ENCODE assay signal across 28 mouse cellular contexts in the genomic region with DNA sequence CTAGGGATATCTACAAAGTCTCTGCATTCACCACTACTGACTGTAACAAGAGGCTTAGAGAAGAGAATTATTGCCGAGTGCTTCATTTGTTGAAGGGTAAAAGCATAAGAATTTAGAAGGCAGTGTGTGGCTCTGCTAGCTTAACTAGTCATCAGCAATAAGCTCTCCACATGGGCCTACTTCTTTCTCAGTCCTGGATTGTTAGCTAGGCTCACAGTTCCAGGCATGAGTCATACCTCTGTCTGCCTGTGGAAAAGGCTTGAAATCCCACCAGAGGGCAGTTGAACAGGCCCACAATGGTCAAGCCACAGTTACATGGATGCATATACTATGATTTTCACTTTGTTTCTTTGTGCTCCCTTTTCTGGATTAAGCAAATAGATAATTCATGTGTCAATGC.
"Had no signal": no experiment of that assay in that cellular context is flagged by ENCODE, and none has a peak within 500 bp of the region (broad histone marks: within the 10 kb centered on the region; RNA-seq: fewer than 3 reads in every experiment).

No protein-coding gene starts in this region.

- H3K27me3 ChIP-seq: heart, embryonic 13.5 days; heart, embryonic 15.5 days; hindbrain, embryonic 13.5 days; hindbrain, embryonic 15.5 days; kidney, embryonic 15.5 days; limb, embryonic 12.5 days; liver, embryonic 13.5 days; liver, embryonic 15.5 days had no signal

- DNase-seq: gastrocnemius, adult 2 months; gastrocnemius, postnatal 10 days; gastrocnemius, postnatal 25 days; heart, adult 18-20 months; heart, postnatal 14 days; heart, postnatal 36 days; kidney, adult 11 months; kidney, adult 2 months; kidney, adult 9 months; kidney, postnatal 14 days; kidney, postnatal 36 days; layer of hippocampus, adult 9-11 months; layer of hippocampus, postnatal 36 days; left cerebral cortex, postnatal 4 days; liver; liver, embryonic 13.5 days had no signal

- H3K4me2 ChIP-seq: heart, embryonic 13.5 days; heart, embryonic 15.5 days; hindbrain, embryonic 13.5 days; hindbrain, embryonic 15.5 days; kidney, embryonic 15.5 days; limb, embryonic 12.5 days; liver, embryonic 11.5 days; liver, embryonic 13.5 days; liver, embryonic 15.5 days had no signal

- H3K9me3 ChIP-seq: heart, embryonic 10.5 days; heart, embryonic 13.5 days; heart, embryonic 15.5 days; hindbrain, embryonic 13.5 days; hindbrain, embryonic 15.5 days; kidney, embryonic 15.5 days; limb, embryonic 12.5 days; liver, embryonic 13.5 days; liver, embryonic 15.5 days had no signal

- ATAC-seq: hindbrain, postnatal 0 days; intestine, embryonic 16.5 days had no signal

- H3K9ac ChIP-seq: heart, embryonic 13.5 days; heart, embryonic 15.5 days; hindbrain, embryonic 13.5 days; hindbrain, embryonic 15.5 days; kidney, embryonic 15.5 days; limb, embryonic 12.5 days; liver, embryonic 13.5 days; liver, embryonic 15.5 days had no signal

- H3K36me3 ChIP-seq: heart, embryonic 10.5 days; heart, embryonic 13.5 days; heart, embryonic 15.5 days; hindbrain, embryonic 13.5 days; hindbrain, embryonic 15.5 days; kidney, embryonic 15.5 days; limb, embryonic 12.5 days; liver, embryonic 13.5 days; liver, embryonic 15.5 days had no signal

- H3K4me1 ChIP-seq: heart, embryonic 10.5 days; heart, embryonic 13.5 days; heart, embryonic 15.5 days; hindbrain, embryonic 13.5 days; hindbrain, embryonic 15.5 days; kidney, embryonic 15.5 days; limb, embryonic 12.5 days; liver, embryonic 13.5 days; liver, embryonic 15.5 days had no signal

- H3K4me3 ChIP-seq: gastrocnemius, adult 2 months; heart, embryonic 10.5 days; heart, embryonic 13.5 days; heart, embryonic 15.5 days; hindbrain, embryonic 13.5 days; hindbrain, embryonic 15.5 days; kidney, embryonic 15.5 days; limb, embryonic 12.5 days; liver, embryonic 13.5 days; liver, embryonic 15.5 days had no signal

- H3K27ac ChIP-seq: gastrocnemius, adult 2 months; heart, embryonic 10.5 days; heart, embryonic 13.5 days; heart, embryonic 15.5 days; hindbrain, embryonic 13.5 days; hindbrain, embryonic 15.5 days; hindbrain, postnatal 0 days; kidney, embryonic 15.5 days; kidney, postnatal 0 days; limb, embryonic 12.5 days; liver, embryonic 13.5 days; liver, embryonic 15.5 days had no signal
